Mouse (Mus musculus) stomach, embryonic 16.5 days (tissue): Measurements from ENCODE around the gene Mrpl54. TPM values are rescaled to one million over a fixed set of nuclear protein-coding genes. Genes with fewer than 3 reads are reported as not detected.

Source experiments
- ATAC-seq: fragments of 200-750 bp; cut with Nextera tagmentation; 2 replicates; pipeline ENCODE4 v1.8.0; 2017; ENCODE audit warnings: moderate number of reproducible peaks, moderate TSS enrichment; ENCODE audit not compliant: insufficient read depth, low FRiP score
- H3K27ac ChIP-seq: fragments of 300-500 bp; sonication (generic); 2 replicates; pipeline ENCODE4 v1.5.1; 2014; ENCODE audit warnings: low read length
- H3K27me3 ChIP-seq: fragments of 300-500 bp; sonication (generic); 2 replicates; pipeline ENCODE4 v1.6.1; 2014; ENCODE audit warnings: low read length, control low read depth, mixed read lengths; ENCODE audit not compliant: control insufficient read depth, insufficient read depth
- H3K36me3 ChIP-seq: fragments of 300-500 bp; sonication (generic); 2 replicates; pipeline ENCODE4 v1.6.1; 2014; ENCODE audit warnings: low read length; ENCODE audit not compliant: control insufficient read depth, insufficient read depth
- H3K4me1 ChIP-seq: fragments of 300-500 bp; sonication (generic); 2 replicates; pipeline ENCODE4 v1.6.1; 2014; ENCODE audit warnings: low read length, control low read depth, mixed read lengths; ENCODE audit not compliant: control insufficient read depth, insufficient read depth
- H3K4me2 ChIP-seq: fragments of 300-500 bp; sonication (generic); 2 replicates; pipeline ENCODE4 v1.6.1; 2014; ENCODE audit warnings: low read depth, low read length, mixed read lengths
- H3K4me3 ChIP-seq: fragments of 300-500 bp; sonication (generic); replicated peaks from 2 replicates; pipeline ENCODE4 v1.5.1; 2014; ENCODE audit warnings: mild to moderate bottlenecking, low read length
- H3K9ac ChIP-seq: fragments of 300-500 bp; sonication (generic); 2 replicates; pipeline ENCODE4 v1.6.1; 2014; ENCODE audit warnings: low read length
- H3K9me3 ChIP-seq: fragments of 300-500 bp; sonication (generic); replicated peaks from 2 replicates; pipeline ENCODE4 v1.6.1; 2016; ENCODE audit warnings: low read length, control low read depth; ENCODE audit not compliant: control insufficient read depth
- WGBS: fragments of 180-500 bp; shearing (Covaris S2); extraction: QIAGEN DNeasy Blood & Tissue Kit; methylation state at CpG from one replicate; pipeline ENCODE4 v1.1.7; 2014; 5-methylcytosine and 5-hydroxymethylcytosine counted together
- polyA plus RNA-seq: library from polyadenylated mRNA; unstranded; fragments of >200 nt; fragmentation: Nextera tagmentation; extraction: Ambion mirVana; gene quantifications from 2 replicates; pipeline ENCODE4 v1.2.1, GENCODE M21; 2015

The Mrpl54 gene
- polyA plus RNA-seq, 1 experiment from 2014 or later, result 220 TPM

DNA sequence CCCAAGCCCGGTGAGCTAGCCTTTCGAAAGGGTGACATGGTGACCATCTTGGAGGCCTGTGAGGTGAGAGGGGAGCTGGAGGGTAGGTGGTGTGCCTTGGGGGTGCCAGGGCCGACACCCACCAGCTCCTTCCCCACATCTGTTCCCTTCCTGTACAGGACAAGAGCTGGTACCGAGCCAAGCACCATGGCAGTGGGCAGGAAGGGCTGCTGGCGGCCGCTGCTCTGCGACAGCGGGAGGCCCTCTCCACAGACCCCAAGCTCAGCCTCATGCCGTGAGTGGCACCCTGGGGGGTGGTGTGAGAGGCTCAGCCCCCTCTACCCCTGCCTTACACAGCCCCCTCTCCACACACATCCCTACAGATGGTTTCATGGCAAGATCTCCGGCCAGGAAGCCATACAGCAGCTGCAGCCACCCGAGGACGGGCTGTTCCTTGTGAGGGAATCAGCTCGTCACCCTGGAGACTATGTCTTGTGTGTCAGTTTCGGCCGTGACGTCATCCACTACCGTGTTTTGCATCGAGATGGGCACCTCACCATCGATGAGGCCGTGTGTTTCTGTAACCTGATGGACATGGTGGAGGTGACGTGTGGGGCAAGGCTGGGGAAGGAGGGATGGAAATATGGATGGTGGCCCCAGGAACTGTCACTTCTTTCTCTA is 7.4 kb downstream of the Mrpl54 start:
- Histone ChIP-seq H3K9ac (0 out of 2 replicates have a peak overlapping the region, but pooled peaks have one; percentile 21), H3K27me3 (peaks cover 36% of the 10 kb centered on the region), H3K36me3 (no peaks in the 10 kb centered on the region), H3K4me1 (no peaks in the 10 kb centered on the region), H3K4me2 (no peak overlapping the region), H3K4me3 (no peak overlapping the region), H3K9me3 (no peaks in the 10 kb centered on the region; the same call in 1 of the 2 replicates), H3K27ac (no peak overlapping the region)
- ATAC-seq, result no peak
- WGBS, result 37% methylated on average over 21 of the region's 21 CpGs

GRCm38 (mm10) chr10:81257158-81258039 is 9.3 kb downstream of the Mrpl54 start:
- WGBS, result 2% methylated on average over 62 of the region's 62 CpGs
- H3K4me3 ChIP-seq, result peak overlapping the region; percentile 52
- H3K4me1 ChIP-seq, result peaks cover 4% of the 10 kb centered on the region; the same call in 1 of the 2 replicates
- no peaks in the 10 kb centered on the region; the same call in 1 of the 2 replicates for H3K9me3 ChIP-seq
- no peaks in the 10 kb centered on the region for H3K36me3 ChIP-seq
- H3K9ac ChIP-seq, result peak overlapping the region; percentile 61
- no peak overlapping the region for H3K27ac ChIP-seq
- H3K4me2 ChIP-seq, result peak overlapping the region; percentile 81
- ATAC-seq, result no peak
- peaks cover 49% of the 10 kb centered on the region for H3K27me3 ChIP-seq

DNA sequence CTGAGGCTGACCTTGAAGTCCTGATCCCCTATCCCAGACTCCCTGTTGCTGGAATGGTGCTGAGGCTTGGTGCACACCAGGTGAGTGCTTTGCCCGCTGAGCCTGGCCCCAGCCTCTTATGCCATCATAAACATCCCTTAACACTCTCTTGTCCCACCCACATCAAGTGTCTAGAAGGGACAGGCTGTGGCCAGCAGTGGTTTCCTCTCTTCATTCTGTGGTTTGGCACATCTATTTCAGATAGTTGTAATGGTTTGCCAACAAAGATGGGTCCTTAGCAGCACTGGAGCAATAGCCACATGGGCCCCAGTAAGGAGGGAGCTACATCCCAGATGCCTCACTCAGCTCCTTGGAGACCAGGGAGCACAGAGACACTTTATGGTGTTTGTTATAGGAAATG is 11.8 kb downstream of the Mrpl54 start:
- no peak overlapping the region for H3K9ac ChIP-seq
- H3K4me1 ChIP-seq, result peaks cover 4% of the 10 kb centered on the region; the same call in 1 of the 2 replicates
- no peaks in the 10 kb centered on the region for H3K9me3 ChIP-seq
- H3K36me3 ChIP-seq, result no peaks in the 10 kb centered on the region
- ATAC-seq, result no peak
- no peak overlapping the region for H3K27ac ChIP-seq
- no peak overlapping the region for H3K4me3 ChIP-seq
- no peak overlapping the region for H3K4me2 ChIP-seq
- H3K27me3 ChIP-seq, result peaks cover 58% of the 10 kb centered on the region
- 43% methylated on average over 1 of the region's 1 CpGs for WGBS

GRCm38 (mm10) chr10:81252424-81253419 is 14.0 kb downstream of the Mrpl54 start, which contains the start of gene Matk:
TSS of gene Matk (plus strand) at chr10:81252935.
- Histone ChIP-seq H3K9me3 (no peaks in the 10 kb centered on the region), H3K27ac (no peak within 1 kb of the TSS), H3K9ac (peak within 1 kb of the TSS; percentile 55), H3K4me3 (peak within 1 kb of the TSS; percentile 10; the same call in 1 of the 2 replicates), H3K27me3 (peaks cover 42% of the 10 kb centered on the region), H3K4me2 (peak within 1 kb of the TSS; percentile 29), H3K4me1 (peaks cover 4% of the 10 kb centered on the region; the same call in 1 of the 2 replicates), H3K36me3 (no peaks in the 10 kb centered on the region)
- peak; percentile 42; the same call in 1 of the 2 replicates for ATAC-seq
- WGBS, result 6% methylated on average over 43 of the region's 44 CpGs

GRCm38 (mm10) chr10:81249442-81249841 is 17.3 kb downstream of the Mrpl54 start:
- H3K27ac ChIP-seq, result no peak overlapping the region
- no peak for ATAC-seq
- no peaks in the 10 kb centered on the region for H3K9me3 ChIP-seq
- H3K27me3 ChIP-seq, result peaks cover 27% of the 10 kb centered on the region
- H3K36me3 ChIP-seq, result no peaks in the 10 kb centered on the region
- no peak overlapping the region for H3K4me2 ChIP-seq
- peaks cover 4% of the 10 kb centered on the region; the same call in 1 of the 2 replicates for H3K4me1 ChIP-seq
- WGBS, result 81% methylated on average over 8 of the region's 8 CpGs
- no peak overlapping the region for H3K9ac ChIP-seq
- H3K4me3 ChIP-seq, result no peak overlapping the region

GRCm38 (mm10) chr10:81247804-81248203 is 18.9 kb downstream of the Mrpl54 start:
- Histone ChIP-seq H3K27ac (no peak overlapping the region), H3K27me3 (peaks cover 17% of the 10 kb centered on the region), H3K9me3 (no peaks in the 10 kb centered on the region), H3K4me3 (no peak overlapping the region), H3K9ac (no peak overlapping the region), H3K36me3 (no peaks in the 10 kb centered on the region), H3K4me1 (peaks cover under 1% of the 10 kb centered on the region; the same call in 1 of the 2 replicates), H3K4me2 (no peak overlapping the region)
- no peak for ATAC-seq
- 76% methylated on average over 2 of the region's 2 CpGs for WGBS

DNA sequence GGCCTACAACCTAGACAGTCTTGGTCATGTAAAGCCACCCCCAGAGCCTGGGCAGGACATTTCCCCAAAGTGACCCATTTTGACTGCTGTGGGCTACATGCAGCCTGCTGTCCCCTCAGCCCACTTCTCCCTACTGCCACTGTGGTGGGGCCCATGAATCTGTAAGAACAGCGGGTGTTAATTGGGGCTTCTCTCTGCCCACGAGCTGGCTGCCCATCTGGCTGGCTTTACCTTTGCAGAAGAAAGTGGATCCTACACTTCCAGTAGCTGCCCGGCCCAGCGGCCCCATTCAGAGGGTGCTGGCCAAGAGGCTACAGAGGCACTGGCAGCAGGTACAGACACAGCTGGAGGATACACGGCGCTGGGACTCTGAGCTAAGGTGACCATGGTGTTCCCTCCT is 21.6 kb downstream of the Mrpl54 start:
- Histone ChIP-seq H3K4me2 (no peak overlapping the region), H3K27ac (no peak overlapping the region), H3K36me3 (no peaks in the 10 kb centered on the region), H3K9me3 (no peaks in the 10 kb centered on the region), H3K4me1 (no peaks in the 10 kb centered on the region), H3K27me3 (no peaks in the 10 kb centered on the region; the same call in 1 of the 2 replicates), H3K9ac (no peak overlapping the region), H3K4me3 (no peak overlapping the region)
- no peak for ATAC-seq
- 88% methylated on average over 6 of the region's 6 CpGs for WGBS

DNA sequence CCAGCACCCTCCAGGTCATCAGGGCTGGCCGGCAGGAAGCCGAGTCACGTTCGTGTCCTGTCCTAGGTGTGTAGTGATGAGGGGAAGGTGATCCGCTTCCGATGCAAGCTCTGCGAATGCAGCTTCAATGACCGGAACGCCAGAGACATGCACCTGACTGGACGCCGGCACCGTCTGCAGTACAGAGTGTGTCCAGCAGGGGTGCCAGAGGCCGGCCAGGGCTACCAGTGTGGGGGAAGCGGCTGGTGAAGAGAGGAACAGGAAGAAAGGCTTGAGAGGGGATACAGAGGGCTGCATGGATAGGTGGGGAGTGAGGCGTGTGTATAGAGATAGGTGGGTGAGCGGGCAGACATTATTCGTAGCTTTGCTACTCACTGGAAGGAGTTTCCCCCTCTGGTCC is 22.1 kb downstream of the Mrpl54 start:
- 10% methylated on average over 17 of the region's 17 CpGs for WGBS
- Histone ChIP-seq H3K9ac (no peak overlapping the region), H3K4me3 (no peak overlapping the region), H3K4me1 (no peaks in the 10 kb centered on the region), H3K36me3 (no peaks in the 10 kb centered on the region), H3K9me3 (no peaks in the 10 kb centered on the region), H3K4me2 (no peak overlapping the region), H3K27me3 (peaks cover 5% of the 10 kb centered on the region; the same call in 1 of the 2 replicates), H3K27ac (no peak overlapping the region)
- peak; percentile 52; the same call in 1 of the 2 replicates for ATAC-seq
